Mouse (Mus musculus): Measurements from ENCODE around the gene Gadd45g. TPM values are rescaled to one million over a fixed set of nuclear protein-coding genes. Genes with fewer than 3 reads are reported as not detected.

Gadd45g gene
- 10 to 100 TPM; 11.0 to 24.6 TPM for total RNA-seq (2021)

DNA sequence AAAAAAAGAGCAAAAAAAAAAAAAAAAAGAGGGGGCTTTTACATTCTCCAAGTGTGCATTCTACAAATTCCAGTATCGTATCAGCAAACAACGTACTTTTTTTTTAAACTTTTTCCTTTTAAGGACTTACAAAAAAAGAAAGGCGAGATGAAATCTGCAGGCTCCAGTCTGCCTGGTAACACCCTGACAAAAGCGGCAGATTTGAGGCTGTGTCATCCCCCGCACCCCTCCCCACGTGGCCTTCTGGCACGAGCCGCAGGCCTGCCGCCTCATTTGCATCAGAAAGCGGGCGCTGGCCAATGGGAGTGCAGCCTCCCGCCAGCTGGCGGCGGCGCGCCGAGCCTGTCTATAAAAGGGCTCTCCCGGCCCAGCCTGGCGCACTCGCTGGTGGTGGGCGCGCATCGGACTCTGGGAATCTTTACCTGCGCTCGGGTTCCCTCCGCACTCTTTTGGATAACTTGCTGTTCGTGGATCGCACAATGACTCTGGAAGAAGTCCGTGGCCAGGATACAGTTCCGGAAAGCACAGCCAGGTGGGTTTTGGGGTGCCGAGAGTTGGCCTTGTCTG is at the start of gene Gadd45g:
Gene Gadd45g (plus strand): TSS at position 378 of the 567 bp plus-strand sequence.
- DNase-seq (ENCODE audit: low spot score in 2 of 2): peak; percentile 94 to 96
- intact Hi-C loops (cut with DNase I): loop anchor here (2.0 to 5.0 kb wide), 4 partner anchors 86 to 246 kb away; no protein-coding TSS in a partner anchor

DNA sequence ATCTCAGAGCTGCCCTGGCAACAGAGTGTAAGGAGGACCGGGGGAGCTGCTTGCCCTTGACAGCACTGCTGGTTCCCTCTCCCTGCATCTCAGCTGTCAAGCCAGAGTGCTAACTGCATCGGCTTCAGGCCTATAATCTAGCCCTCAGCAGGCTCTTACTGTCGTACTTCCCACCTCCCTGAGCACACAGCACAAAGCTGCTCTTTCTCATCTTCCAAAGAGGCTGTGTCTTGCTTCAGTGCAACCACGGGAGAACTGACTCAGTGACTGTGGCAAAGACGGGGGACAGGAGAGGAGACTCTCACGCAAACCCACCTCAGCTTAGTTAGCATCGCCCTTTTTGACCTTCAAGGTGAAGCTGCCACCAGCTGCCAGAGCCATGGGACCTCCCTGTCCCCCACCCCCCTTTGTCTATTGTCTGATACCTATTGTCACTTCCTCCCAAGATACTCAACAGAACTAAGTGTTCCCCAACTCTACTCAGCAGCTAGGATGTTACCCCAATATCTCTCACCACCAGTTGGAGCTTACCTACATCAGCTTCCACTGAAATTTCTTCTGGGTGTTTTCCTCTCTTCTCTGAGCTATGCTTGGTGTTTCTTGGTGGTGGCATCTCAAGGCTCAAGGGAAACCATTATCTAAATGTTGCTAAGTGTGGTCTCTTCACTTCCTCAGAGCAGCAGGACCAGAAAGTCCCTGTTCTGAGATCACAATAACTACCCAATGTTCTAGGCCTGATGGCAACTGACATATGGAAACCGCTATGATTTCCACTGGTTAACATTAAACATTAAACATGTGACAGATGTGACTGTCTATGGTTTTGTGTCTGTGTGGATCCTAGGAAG is 48.4 kb upstream of the Gadd45g start:
- intact Hi-C loops (cut with DNase I): no loop called here
- DNase-seq (ENCODE audit: low spot score in 2 of 2): no peak

DNA sequence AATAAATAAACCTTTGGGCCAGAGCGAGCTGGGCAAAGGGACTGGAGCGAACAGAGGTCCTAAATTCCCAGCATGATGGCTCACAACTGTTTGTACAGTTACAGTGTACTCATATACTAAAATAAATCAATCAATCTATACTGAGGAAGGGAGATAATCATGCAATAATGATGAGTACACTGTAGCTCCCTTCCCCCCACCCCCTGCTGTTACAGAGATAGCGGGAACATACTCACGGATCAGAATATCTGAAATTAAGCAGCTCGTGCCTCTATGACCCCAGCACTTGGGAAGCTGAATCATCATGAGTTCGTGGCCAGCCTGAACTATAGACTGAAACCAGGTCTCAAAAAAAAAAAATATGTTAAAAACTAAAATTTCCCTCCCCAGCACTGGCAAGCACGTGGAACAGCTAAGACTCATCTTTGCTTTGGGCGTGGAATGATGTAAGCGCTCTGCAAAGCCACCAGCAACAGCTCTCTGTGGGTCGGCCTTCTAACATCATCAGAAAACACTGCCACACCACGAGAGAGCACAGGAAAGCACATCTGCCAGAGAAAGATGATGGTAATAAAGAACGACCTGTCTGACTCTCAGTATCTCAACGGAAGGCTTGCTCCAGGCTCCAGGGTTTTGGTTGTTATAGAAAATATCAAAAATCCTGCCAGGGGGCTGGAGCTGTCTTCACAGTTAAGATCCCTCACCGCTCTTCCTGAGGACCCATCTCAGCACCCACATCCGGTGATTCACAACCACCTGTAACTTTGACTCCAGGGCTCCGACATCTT is 46.5 kb upstream of the Gadd45g start:
- no peak for DNase-seq (ENCODE audit: low spot score in 2 of 2)
- intact Hi-C loops (cut with DNase I): no loop called here

DNA sequence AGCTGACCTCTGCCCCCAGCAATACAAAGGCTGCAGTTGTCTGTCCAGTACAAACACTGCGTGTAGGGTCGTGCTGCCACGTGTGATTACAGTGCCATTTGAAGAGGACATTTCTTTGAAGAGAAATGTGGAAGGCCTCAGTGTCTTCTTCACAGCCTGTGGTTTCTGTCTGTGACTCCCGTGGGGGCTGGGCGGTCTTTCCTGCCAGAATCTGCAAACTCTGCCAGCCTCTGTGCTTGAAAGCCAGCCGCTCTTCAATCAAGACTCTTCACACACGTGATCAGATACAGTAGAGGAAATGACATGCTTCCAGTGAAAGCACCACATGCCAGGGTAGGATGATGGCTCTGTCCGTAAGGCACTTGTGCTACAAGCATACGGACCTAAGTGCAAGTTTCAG is 45.6 kb upstream of the Gadd45g start:
- intact Hi-C loops (cut with DNase I): no loop called here
- DNase-seq (ENCODE audit: low spot score in 2 of 2): no peak

DNA sequence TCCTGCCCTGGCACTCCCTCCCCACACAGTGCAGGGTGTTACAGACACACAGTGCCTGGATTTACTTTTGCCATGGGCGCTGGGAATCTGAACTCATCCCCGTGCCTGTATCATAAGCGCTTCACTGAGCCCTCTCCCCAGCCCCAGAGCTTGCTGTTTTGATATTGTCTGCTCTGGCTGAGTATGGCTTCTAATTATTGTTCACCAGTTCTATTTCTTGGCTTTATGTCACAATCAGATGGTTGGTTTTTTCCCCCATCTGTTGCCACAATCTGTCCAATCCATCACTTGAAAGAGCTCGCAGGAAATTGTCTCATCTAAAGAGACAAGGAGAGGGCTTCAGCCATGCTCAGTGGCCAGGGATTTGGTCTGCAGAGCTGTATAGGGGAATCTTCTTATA is 40.8 kb upstream of the Gadd45g start:
- no peak for DNase-seq (ENCODE audit: low spot score in 2 of 2)
- intact Hi-C loops (cut with DNase I): no loop called here

DNA sequence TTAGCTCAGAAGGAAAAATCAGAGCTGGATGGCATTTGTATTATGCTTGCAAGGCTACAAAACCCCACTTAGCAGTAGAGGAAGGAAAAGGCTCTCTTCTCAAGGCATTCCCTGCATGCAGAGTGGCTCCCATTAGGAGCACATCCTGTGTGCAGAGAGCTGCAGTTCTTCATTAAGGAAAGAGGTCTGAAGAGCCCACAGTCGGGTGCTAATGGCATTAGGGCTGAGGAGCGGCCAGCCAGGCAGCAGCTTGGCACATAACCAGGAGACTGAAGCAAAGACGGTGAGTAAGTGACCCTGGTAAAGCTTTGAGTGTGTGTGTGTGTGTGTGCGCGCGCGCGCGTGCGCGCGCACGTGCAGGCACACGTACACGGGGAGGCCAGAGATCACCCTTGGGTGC is 40.3 kb upstream of the Gadd45g start:
- no peak for DNase-seq (ENCODE audit: low spot score in 2 of 2)
- intact Hi-C loops (cut with DNase I): no loop called here

DNA sequence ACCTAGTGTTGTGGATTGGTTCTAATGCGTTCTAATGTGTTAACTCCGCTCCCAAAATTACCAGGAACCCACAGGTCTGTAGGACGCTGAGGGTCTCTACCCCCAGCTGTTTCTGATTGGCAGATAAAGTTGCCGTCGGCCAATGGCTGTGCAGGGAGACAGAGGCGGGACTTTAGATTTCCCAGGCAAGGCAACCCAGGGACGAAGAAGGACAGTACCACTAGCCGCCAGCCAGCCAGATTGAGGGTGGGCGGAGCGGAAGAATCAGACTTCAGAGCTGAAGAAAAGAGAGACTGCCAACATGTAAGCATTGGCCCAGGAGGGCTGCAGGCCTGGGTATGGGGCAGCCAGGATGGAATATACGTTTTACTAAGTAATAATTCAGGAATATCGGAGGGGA is 38.3 kb upstream of the Gadd45g start:
- intact Hi-C loops (cut with DNase I): no loop called here
- peak in 1 of 2 experiments; percentile 50 for DNase-seq (ENCODE audit: low spot score in 2 of 2)

DNA sequence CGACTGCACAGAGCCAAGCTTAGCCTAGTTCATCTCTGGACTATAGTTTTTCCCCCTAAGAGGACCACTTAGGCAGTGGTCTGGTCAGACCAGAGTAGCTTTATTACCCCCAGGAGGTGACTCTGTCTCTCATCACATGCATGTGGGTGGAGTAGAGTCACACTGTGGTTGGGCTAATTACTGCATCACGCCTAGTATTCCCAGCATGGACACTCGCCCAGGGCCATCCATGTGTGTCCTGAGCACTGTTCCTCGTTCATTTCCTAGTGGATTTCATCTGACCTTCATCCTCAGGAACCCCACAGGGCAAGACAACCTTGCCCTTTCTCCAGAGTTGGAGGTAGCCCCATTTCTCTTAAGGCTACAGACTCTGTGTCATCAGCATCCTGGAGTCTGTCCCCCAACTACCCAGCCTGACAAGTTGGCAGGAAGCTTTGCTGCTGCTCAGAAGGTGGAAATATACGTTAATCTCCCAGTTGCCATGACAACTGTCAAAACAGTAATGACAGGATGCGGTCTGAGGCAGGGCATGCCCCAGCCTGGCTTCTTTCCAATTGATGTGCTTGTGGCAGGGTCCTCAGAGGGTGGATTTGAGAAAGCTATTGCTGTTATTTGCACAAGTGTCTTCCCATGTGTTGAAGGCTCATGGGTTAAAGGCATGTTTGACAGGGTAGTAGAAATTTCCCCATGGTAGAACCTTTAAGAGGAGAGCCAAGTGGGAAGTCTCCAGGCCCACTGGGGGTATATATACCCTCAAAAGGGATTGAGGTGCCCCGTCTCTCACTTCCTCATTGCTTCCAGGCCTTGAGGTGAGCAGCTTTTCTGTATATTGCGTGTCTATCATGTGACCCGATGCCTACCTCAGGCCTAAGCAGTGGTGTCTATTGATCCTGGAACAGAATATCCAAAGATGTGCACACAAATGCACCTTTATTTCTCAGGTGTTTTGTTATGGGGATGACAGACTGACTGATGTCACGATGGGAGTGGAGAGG is 32.6 kb upstream of the Gadd45g start:
- intact Hi-C loops (cut with DNase I): no loop called here
- no peak for DNase-seq (ENCODE audit: low spot score in 2 of 2)

DNA sequence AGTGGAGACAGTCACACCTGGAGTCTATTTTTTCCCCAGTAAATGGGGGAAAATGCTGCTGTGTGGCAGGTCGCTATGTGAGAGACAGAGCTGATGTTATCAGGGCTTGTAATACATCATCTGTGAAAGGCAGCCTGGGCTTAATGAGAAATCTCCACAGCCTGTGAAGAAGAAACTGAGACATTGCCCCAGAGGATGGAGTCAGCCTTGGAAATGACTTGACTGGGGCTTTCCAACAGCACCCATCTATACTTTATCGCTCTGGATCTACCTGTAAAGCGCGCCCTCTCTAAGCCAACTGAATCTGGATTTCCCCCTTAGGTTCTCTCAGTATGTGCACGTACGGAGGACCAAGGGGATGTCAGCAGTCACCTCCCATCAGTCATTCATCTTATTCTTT is 31.8 kb upstream of the Gadd45g start:
- intact Hi-C loops (cut with DNase I): no loop called here
- no peak for DNase-seq (ENCODE audit: low spot score in 2 of 2)

DNA sequence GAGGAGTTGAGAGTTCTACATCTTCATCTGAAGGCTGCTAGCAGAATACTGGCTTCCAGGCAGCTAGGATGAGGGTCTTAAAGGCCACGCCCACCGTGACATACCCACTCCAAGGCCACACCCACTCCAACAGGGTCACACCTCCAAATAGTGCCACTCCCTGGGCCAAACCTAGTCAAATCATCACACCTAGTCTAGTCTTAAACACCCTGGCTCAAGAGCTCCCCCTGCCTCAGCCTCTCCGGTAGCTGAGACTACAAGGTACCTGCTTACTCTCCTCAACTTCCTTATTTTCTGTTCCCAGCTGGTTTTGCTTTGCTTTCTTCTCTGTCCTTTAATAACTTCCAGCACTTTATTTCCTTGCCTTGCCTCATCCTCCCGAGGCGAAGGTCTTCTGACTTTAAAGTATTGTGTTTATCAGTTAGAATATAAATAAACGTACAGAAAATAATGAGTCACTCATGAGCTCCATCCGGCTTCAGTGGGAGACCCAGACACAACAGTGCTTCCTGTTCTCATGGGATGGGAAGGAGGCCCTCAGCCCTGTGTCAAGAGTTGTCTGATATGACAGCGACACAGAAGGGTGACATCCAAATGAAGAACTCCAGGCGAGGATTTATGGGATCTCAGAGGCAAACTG is 30.5 kb upstream of the Gadd45g start:
- intact Hi-C loops (cut with DNase I): no loop called here
- no peak for DNase-seq (ENCODE audit: low spot score in 2 of 2)

DNA sequence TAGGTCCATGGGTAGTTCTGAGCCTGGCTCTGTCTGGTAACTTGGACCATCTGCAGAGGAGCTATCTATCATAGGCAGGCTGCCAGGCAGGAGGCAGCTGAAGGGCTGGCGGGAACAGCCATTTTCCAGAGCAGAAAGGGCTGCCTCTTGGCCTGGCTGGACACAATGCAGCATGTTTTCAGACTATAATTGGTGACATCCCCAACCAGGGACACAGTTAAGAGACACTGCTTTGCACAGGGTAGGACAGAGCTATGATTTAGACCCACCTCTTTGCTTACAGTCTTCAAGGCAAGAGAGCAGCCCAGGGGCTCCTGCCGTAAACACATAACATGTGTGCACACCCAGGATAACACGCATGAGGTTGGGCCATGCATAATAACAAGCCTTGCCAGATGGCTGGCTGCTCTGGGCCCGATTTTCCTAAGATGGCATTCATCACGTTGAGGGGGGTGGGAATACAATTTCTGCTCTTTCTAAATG is 29.9 kb upstream of the Gadd45g start:
- intact Hi-C loops (cut with DNase I): no loop called here
- DNase-seq (ENCODE audit: low spot score in 2 of 2): peak in 1 of 2 experiments; percentile 29

DNA sequence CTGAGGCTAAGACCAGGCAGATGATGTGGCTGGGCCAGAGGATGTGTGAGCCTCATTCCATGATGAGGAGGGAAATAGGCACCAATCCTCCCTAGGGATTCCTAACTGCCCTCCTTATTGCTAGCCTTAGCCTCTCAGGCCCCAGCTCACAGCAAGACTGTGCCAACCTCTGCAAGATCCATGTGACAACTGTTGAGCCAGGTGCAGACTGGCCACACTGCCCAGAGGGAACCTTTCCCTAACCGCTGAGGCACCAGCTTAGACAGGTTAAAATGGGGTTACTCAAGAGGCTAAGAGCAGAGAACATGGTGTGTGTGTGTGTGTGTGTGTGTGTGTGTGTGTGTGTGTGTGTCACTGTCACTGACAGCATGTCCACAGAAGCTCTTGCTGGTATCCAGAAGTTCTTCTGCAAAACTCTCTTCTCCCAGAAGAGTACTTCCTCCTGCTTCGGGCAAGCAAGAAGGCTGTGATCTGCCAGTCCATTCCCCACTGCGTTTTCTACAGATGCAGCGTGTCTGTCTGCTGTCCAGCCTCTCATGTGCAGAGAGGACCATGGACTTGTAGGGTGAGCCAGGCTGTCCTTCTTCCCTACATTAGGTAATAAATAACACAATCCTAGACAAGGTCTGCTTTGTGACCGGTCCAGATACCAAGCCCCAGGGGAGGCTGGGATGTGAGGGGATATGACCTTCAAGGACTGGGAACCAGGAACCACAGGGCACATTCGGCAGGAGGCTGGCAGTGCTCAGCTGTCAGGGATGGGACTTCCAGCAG is 28.1 kb upstream of the Gadd45g start:
- no peak for DNase-seq (ENCODE audit: low spot score in 2 of 2)
- intact Hi-C loops (cut with DNase I): no loop called here

DNA sequence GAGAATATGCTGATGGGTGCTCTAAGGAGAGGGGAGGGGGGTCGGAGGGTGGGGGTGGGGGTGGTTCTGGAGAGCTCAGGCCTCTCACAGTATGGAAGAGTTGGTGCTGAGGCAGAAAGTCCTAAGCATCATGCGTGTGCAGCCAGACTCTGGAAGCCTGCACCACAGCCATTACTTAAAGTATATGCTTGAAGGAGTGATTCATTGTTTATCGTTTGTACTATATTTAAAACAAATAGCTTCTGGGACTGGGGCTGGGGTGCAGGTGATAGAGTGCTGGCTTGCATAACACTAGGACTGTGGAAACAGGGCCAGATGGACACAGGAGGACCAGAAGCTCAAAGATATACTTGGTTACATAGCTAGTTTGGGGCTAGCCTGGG is 27.5 kb upstream of the Gadd45g start:
- no peak for DNase-seq (ENCODE audit: low spot score in 2 of 2)
- intact Hi-C loops (cut with DNase I): no loop called here

DNA sequence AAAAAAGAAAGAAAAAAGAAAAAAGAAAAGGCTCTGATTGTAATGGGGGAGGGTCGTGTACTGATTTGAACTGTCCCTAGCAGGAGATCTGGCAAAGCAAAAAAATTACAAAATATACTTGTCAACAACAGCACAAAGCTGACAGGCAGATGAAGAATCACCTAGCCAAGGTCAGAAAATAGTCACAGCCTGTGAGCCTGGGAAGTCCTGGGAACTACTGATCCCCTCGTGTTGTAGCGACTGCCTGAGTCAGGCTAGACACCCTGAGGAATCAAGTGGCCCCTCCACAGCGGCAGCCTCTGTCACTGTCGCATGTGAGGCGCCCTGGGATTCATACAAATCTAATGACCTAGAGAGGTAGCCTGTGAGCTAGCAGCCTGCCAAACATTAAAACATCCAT is 27.1 kb upstream of the Gadd45g start:
- DNase-seq (ENCODE audit: low spot score in 2 of 2): no peak
- intact Hi-C loops (cut with DNase I): no loop called here

DNA sequence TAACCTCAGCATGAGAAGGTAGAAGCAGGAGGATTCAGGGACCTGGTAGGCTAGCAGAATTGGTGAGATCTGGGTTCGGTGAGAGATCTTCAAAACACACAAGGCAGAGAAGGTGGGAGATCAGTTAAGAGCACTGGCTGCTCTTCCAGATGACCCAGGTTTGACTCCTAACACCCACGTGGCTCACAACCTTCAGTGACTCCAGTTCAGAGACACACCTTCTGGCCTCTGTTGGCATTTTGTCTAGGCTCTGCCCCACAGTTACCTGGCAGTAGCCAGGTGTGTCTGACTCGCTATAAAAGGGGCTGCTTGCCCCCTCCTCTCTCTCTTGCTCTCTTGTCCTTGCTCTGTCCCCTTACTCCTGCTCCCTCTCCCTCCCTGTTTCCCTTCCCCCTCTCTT is 24.5 kb upstream of the Gadd45g start:
- intact Hi-C loops (cut with DNase I): no loop called here
- DNase-seq (ENCODE audit: low spot score in 2 of 2): no peak

DNA sequence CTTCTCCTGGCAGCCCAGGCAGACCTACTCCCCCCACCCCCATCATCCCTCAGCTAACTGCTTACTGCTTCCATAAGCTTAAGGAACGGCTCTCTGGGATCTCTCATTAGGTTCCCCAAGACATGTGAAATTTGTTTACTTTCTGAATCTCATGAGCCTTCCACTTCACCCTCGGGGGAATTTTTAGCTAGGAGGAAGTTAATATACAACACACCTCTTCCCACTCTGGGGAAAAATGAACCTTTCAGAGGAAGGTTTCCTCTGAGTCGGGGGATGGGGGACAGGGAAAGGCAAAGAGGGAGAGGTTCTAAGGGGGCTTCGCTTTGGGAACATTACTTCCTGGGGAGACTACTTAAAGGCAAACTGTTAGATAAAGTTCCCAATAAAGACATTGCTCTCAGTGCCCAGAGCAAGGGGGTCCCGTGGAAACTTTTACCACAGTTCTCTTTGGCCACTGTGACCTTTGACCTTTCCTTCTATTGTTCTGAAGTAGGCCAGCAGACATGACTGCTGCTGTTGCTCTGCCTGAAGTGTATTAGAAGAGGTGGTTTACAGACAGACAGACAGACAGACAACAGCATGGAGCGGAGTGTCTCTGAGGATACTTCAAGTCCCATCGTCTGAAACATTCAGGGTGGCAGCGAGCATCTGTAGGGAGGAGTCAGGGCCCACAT is 22.5 kb upstream of the Gadd45g start:
- intact Hi-C loops (cut with DNase I): no loop called here
- no peak for DNase-seq (ENCODE audit: low spot score in 2 of 2)

DNA sequence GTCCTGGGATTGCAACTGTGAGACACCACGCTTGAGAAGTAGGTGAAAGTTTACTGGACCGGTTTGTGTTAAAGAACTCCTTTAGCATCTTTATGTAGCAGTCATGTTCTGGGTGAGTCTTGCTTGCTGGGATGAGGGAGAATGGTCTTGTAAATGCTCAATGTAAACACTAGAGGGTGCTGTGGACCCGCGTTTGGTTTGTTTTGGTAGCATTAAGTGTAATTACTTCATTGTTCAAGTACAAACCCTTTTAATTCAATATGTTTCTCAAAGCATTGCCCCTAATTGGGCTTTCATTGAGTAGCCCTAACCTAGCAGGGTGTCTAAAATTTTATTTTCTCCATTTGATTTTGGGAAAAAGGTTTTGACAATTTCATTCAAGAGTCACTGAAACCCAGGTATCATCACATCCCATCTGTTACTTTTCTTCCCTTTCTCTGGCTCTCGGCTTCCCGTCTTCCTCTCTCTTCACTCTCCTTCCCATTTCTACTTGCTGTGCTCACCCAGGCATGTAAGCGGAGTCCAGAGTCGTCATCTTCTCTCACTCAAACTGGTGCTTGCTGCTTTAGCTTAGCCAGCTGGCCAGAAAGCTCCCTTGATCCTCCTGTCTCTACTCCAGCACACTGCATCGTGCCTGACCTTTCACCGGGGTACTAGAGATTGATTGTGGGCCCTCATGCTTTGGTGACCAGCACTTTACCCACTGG is 15.6 kb upstream of the Gadd45g start:
- intact Hi-C loops (cut with DNase I): loop anchor here (10.0 kb wide), 1 partner anchor 704 kb away; the partner anchor contains the start of gene Diras2

More for the DNA sequence above, 15.6 kb upstream of the Gadd45g start:
- no peak for DNase-seq (ENCODE audit: low spot score in 2 of 2)

Data from left cerebral cortex, postnatal 36 days (tissue).